Mouse (Mus musculus) Patski (cell line): ENCODE data around the gene Fam89a. TPM values are rescaled to one million over a fixed set of nuclear protein-coding genes. Genes with fewer than 3 reads are reported as not detected.

Experiments used
- ATAC-seq: fragments of 100-300 bp; one replicate; pipeline ENCODE4 v1.8.0; 2021
- CTCF ChIA-PET: fragments of 350-600 bp; sonication (Branson Sonifier 250); formaldehyde crosslinking; loops from one replicate; lab custom pipeline; 2022; ENCODE audit warnings: inconsistent platforms; lab: Charles Lee
- POLR2A ChIA-PET: fragments of 350-600 bp; sonication (Branson Sonifier 250); formaldehyde crosslinking; loops from one replicate; lab custom pipeline; 2022; ENCODE audit warnings: antibody characterized with exemption, inconsistent platforms; lab: Charles Lee
- DNase-seq: peaks from one replicate; pipeline ENCODE4 v3.0.0-alpha.2; 2011; ENCODE audit warnings: low read depth, low spot score
- H3K27me3 ChIP-seq: fragments of 371-371 bp; one replicate; pipeline ENCODE4 v1.5.1; 2021
- CTCF ChIP-seq: fragments of 100-300 bp; IDR thresholded peaks from one replicate; pipeline ENCODE4 v1.5.1; 2021
- in situ Hi-C: fragments of 300-500 bp; cut with MboI; formaldehyde crosslinking; loops from 3 replicates; pipeline ENCODE4 v1.11.1; 2018; ENCODE audit warnings: low pct_unique_long_range_greater_than_20kb, mixed read lengths
- polyA plus RNA-seq: library from polyadenylated mRNA; unstranded; gene quantifications from one replicate; pipeline ENCODE4 v1.2.3, GENCODE M21; 2021

The Fam89a gene
- polyA plus RNA-seq, 1 experiment from 2014 or later, result 1.2 TPM

GRCm38 (mm10) chr8:124754792-124755190 is 3.2 kb upstream of the Fam89a start:
- TF ChIP-seq CTCF, result no peak
- POLR2A ChIA-PET, result no interaction called here
- CTCF ChIA-PET, result interaction anchor here (1.4 to 1.5 kb wide), 2 partner anchors 13 to 23 kb away, joined by 4 to 6 read pairs; no protein-coding TSS in a partner anchor
- DNase-seq, result no peak
- ATAC-seq, result no peak
- H3K27me3 ChIP-seq, result peaks cover 5% of the 10 kb centered on the region
- in situ Hi-C loops, result no loop called here

- peak; percentile 50 for ATAC-seq
These were observed 2.6 kb upstream of the Fam89a start for GRCm38 (mm10) chr8:124754101-124754791.

GRCm38 (mm10) chr8:124752325-124752862 is 762 bp upstream of the Fam89a start:
- no peak for TF ChIP-seq CTCF
- CTCF ChIA-PET, result no interaction called here
- in situ Hi-C loops, result no loop called here
- peaks cover 5% of the 10 kb centered on the region for H3K27me3 ChIP-seq
- DNase-seq (no peak), ATAC-seq (no peak)
- POLR2A ChIA-PET, result no interaction called here

More at GRCm38 (mm10) chr8:124754101-124754791, 2.6 kb upstream of the Fam89a start:
- CTCF ChIA-PET, result interaction anchor here (1.4 to 1.5 kb wide), 3 partner anchors 13 to 23 kb away, joined by 4 to 6 read pairs (median 4); no protein-coding TSS in a partner anchor
- H3K27me3 ChIP-seq, result peaks cover 5% of the 10 kb centered on the region
- DNase-seq, result no peak
- in situ Hi-C loops, result no loop called here
- no peak for TF ChIP-seq CTCF
- POLR2A ChIA-PET, result interaction anchor here (0.6 kb wide), 1 partner anchor 110 kb away, joined by 3 read pairs; no protein-coding TSS in a partner anchor

GRCm38 (mm10) chr8:124751191-124751590 is 441 bp downstream of the Fam89a start:
- TF ChIP-seq CTCF, result no peak
- in situ Hi-C loops, result no loop called here
- ChIA-PET POLR2A (interaction anchor here (0.8 kb wide), 1 partner anchor 16 kb away, joined by 3 read pairs; no protein-coding TSS in a partner anchor), CTCF (no interaction called here)
- H3K27me3 ChIP-seq, result peaks cover 5% of the 10 kb centered on the region
- DNase-seq (no peak), ATAC-seq (no peak)

GRCm38 (mm10) chr8:124746661-124747060 is 5.0 kb downstream of the Fam89a start:
- no peak for TF ChIP-seq CTCF
- in situ Hi-C loops, result no loop called here
- ChIA-PET POLR2A (no interaction called here), CTCF (interaction anchor here (1.6 kb wide), 1 partner anchor 11 kb away, joined by 5 read pairs; no protein-coding TSS in a partner anchor)
- peaks cover 5% of the 10 kb centered on the region for H3K27me3 ChIP-seq
- DNase-seq (no peak), ATAC-seq (no peak)

- DNase-seq (no peak), ATAC-seq (no peak)
- no peak for TF ChIP-seq CTCF
- POLR2A ChIA-PET, result no interaction called here
- CTCF ChIA-PET, result interaction anchor here (0.7 to 1.3 kb wide), 12 partner anchors 10 to 96 kb away, joined by 3 to 8 read pairs (median 3); no protein-coding TSS in a partner anchor
- in situ Hi-C loops, result loop anchor here (5.0 kb wide), 1 partner anchor 88 kb away; no protein-coding TSS in a partner anchor
- no peaks in the 10 kb centered on the region for H3K27me3 ChIP-seq
These were observed 12.4 kb downstream of the Fam89a start for GRCm38 (mm10) chr8:124739268-124739667.

GRCm38 (mm10) chr8:124735371-124735911 is 16.2 kb downstream of the Fam89a start:
- POLR2A ChIA-PET, result interaction anchor here (1.6 kb wide), 1 partner anchor 16 kb away, joined by 3 read pairs; the partner anchor contains the start of gene Fam89a
- no peaks in the 10 kb centered on the region for H3K27me3 ChIP-seq
- in situ Hi-C loops, result loop anchor here (5.0 kb wide), 1 partner anchor 92 kb away; no protein-coding TSS in a partner anchor
- CTCF ChIA-PET, result no interaction called here
- no peak for TF ChIP-seq CTCF
- ATAC-seq (no peak), DNase-seq (no peak)

GRCm38 (mm10) chr8:124732828-124733227 is 18.8 kb downstream of the Fam89a start:
- no peak for DNase-seq
- ChIA-PET POLR2A (no interaction called here), CTCF (no interaction called here)
- H3K27me3 ChIP-seq, result no peaks in the 10 kb centered on the region
- no peak for TF ChIP-seq CTCF
- ATAC-seq, result no peak
- in situ Hi-C loops, result no loop called here

- ATAC-seq, result no peak
- in situ Hi-C loops, result no loop called here
These were observed 27.3 kb downstream of the Fam89a start for GRCm38 (mm10) chr8:124724301-124724700.

GRCm38 (mm10) chr8:124721862-124722515 is 29.6 kb downstream of the Fam89a start, which contains the start of the genes Ttc13 and Arv1:
Gene Ttc13, minus strand, starts transcription at chr8:124721983.
Gene Arv1, plus strand, starts transcription at chr8:124722139.
- no peaks in the 10 kb centered on the region for H3K27me3 ChIP-seq
- CTCF ChIA-PET, result no interaction called here
- POLR2A ChIA-PET, result interaction anchor here (1.1 kb wide), 1 partner anchor 70 kb away, joined by 3 read pairs; no protein-coding TSS in a partner anchor
- DNase-seq (peak; percentile 92), ATAC-seq (peak; percentile 92)
- in situ Hi-C loops, result no loop called here
- no peak for TF ChIP-seq CTCF

More at GRCm38 (mm10) chr8:124724301-124724700, 27.3 kb downstream of the Fam89a start:
- TF ChIP-seq CTCF, result no peak
- DNase-seq, result no peak
- CTCF ChIA-PET, result no interaction called here
- H3K27me3 ChIP-seq, result no peaks in the 10 kb centered on the region
- POLR2A ChIA-PET, result no interaction called here
